Mouse (Mus musculus) brown adipose tissue, adult 24 weeks (tissue): ENCODE results near the gene Slc39a2. TPM values are rescaled to one million over a fixed set of nuclear protein-coding genes. Genes with fewer than 3 reads are reported as not detected.
A peak's percentile ranks its signal among the peaks of the same experiment; 100 is the strongest.

Source experiments
- H3K27ac ChIP-seq: fragments of 200-500 bp; replicated peaks from 2 replicates; pipeline ENCODE4 v1.5.1; 2012; ENCODE audit warnings: low read depth, mild to moderate bottlenecking, low read length
- H3K4me1 ChIP-seq: fragments of 200-500 bp; 2 replicates; pipeline ENCODE4 v1.6.1; 2012; ENCODE audit warnings: low read length, mixed read lengths; ENCODE audit not compliant: control insufficient read depth, insufficient read depth, insufficient read length
- H3K4me3 ChIP-seq: fragments of 200-500 bp; 2 replicates; pipeline ENCODE4 v1.5.1; 2012; ENCODE audit warnings: low read depth, mild to moderate bottlenecking, low read length, moderate library complexity; ENCODE audit not compliant: insufficient read depth
- polyA plus RNA-seq: library from polyadenylated mRNA; stranded (reverse); fragments of >200 nt; gene quantifications from 2 replicates; pipeline ENCODE4 v1.2.4, GENCODE M21; 2012; ENCODE audit not compliant: missing spikeins, insufficient read depth, insufficient read length

Gene Slc39a2
- polyA plus RNA-seq, 1 experiment, result not detected

DNA sequence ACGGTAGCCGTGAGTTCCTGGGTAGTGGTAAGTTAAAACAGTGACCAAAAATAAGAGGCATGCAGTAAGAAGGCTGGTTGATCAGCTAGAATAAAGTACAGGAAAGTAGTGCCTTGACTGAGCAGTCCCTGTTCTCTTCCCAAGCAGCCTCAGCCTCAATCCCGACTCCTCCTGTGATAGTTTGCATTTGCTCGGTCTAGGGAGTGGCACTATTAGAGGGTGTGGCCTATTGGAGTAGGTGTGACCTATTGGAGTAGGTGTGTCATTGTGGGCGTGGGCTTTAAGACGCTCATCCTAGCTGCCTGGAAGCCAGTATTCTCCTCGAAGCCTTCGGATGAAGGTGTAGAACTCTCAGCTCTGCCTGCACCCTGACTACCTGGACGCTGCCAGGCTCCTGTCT lies 46.3 kb downstream of the Slc39a2 start:
- no peak overlapping the region for H3K27ac ChIP-seq

DNA sequence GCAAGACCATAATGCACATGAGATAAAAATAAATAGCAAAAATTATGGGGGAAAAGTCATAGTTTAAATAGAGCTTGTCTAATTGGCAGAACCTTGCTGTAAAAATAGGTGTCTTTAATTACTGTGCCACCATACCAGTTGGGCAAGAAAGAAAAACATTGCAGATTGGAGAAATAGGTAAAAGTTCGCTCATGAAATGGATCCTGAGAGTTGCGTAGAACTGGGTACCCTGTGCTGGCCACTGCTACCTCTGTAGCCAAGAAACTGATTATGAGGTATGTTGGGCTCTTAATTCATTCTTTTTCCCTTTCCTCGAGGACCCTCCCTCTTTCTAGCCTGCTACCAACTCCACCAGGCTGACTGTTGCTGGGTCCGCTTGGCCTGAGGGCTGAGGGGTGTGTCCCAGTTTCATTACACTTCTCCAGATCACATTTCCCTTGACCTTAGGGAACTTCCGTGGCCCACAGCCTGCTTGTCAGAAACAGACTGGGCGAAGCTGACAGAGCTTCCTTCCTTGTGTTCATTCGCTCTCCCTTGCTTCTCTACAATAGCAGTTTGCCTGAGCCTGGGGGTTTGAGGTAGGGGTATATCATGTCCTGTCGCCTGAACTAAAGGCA lies 48.4 kb downstream of the Slc39a2 start:
- H3K27ac ChIP-seq, result peak overlapping the region; percentile 99
- peak overlapping the region; percentile 31 for H3K4me3 ChIP-seq
- peaks cover 6% of the 10 kb centered on the region for H3K4me1 ChIP-seq

More for the DNA sequence above, 46.3 kb downstream of the Slc39a2 start:
- H3K4me1 ChIP-seq, result peaks cover 6% of the 10 kb centered on the region
- no peak overlapping the region for H3K4me3 ChIP-seq

DNA sequence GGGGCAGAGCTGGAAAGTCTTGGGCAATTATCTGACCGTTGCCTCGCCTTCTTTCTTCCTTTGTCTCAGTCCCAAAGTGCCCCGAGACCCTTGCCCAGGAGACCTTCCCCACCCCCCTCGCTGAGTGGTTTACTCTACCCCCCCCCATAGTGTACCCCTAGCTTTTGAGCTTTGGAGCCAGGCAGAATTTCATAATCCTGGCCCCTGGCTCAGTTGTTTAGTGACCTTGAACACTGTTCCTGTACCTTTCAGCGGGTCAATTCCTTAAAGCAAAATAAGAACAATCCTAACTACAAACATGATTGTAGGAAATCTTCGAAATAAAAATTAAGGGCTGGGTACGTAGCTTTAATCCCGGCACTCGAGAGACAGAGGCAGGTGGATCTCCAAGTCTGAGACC lies 48.9 kb downstream of the Slc39a2 start:
- H3K4me3 ChIP-seq, result peak overlapping the region; percentile 35
- H3K4me1 ChIP-seq, result peaks cover 6% of the 10 kb centered on the region
- H3K27ac ChIP-seq, result peak overlapping the region; percentile 99

DNA sequence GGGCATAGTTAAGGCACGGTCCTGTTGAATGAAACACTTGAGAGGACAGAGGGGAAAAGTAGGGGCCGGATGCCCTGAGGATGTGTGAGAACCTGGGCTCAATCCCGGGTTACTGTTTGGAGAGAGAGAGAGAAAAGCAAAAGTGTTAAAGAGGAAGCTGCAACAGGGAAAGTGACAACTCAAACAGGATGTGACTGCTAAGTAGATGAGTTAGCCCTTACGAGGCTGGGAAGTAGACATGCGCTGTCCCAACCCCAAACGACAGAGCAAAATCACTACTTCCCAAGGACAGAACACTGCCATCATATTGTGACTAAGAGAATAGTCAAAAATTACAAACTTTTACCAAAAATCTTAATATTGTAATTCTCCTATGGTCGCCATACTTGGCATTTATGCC lies 49.5 kb downstream of the Slc39a2 start:
- H3K4me1 ChIP-seq, result peaks cover 6% of the 10 kb centered on the region
- H3K27ac ChIP-seq, result peak overlapping the region; percentile 96
- peak overlapping the region; percentile 35 for H3K4me3 ChIP-seq

DNA sequence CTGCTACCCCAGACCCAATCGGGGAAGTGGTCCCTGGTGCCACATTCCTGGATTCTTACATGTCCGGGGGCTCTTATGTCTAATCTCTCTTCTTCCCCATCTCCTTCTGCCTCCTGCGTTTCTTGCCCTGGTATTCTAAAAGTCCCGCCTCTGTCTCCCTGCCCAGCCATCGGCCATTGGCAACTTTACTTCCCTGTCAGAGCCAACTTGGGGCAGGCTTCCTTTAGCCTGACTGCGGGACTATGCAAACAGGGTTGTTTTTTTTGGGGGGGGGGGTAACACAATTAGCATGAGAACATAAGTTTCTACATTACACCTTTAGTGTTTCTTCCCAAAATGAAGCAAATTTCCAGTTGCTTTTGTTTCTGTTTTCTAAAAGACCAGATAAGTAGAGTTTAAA lies 50.6 kb downstream of the Slc39a2 start:
- Histone ChIP-seq H3K27ac (no peak overlapping the region), H3K4me1 (peaks cover 6% of the 10 kb centered on the region), H3K4me3 (no peak overlapping the region)

Other genes with a start within 250 kb of the Slc39a2 start
- gene Gm17079, start 197.4 kb upstream of the Slc39a2 start, polyA plus RNA-seq, result not detected in 2 replicates
- not detected in 2 replicates for gene Gm5800, start 175.7 kb upstream of the Slc39a2 start, polyA plus RNA-seq
- gene Ang4, start 119.3 kb upstream of the Slc39a2 start, polyA plus RNA-seq, result not detected in 2 replicates
- not detected in 2 replicates for gene AY358078, start 92.8 kb upstream of the Slc39a2 start, polyA plus RNA-seq
- not detected in 2 replicates for gene Ear6, start 39.2 kb upstream of the Slc39a2 start, polyA plus RNA-seq
- gene Mettl17, start 8.0 kb upstream of the Slc39a2 start, polyA plus RNA-seq, result 8.3 and 21.2 TPM in 2 replicates
- gene Ndrg2, start 21.3 kb downstream of the Slc39a2 start, polyA plus RNA-seq, result 243 and 259 TPM in 2 replicates
- gene Tppp2, start 25.5 kb downstream of the Slc39a2 start, polyA plus RNA-seq, result not detected in 2 replicates
- gene Rnase13, start 29.9 kb downstream of the Slc39a2 start, polyA plus RNA-seq, result not detected in 2 replicates
- 29.4 and 30.1 TPM in 2 replicates for gene Arhgef40, start 91.8 kb downstream of the Slc39a2 start, polyA plus RNA-seq
- 3.0 and 7.6 TPM in 2 replicates for gene Tmem253, start 122.8 kb downstream of the Slc39a2 start, polyA plus RNA-seq
- gene Zfp219, start 127.8 kb downstream of the Slc39a2 start, polyA plus RNA-seq, result 21.9 and 27.3 TPM in 2 replicates
- gene Olfr221, start 149.6 kb downstream of the Slc39a2 start, polyA plus RNA-seq, result not detected in 2 replicates
- 127 and 150 TPM in 2 replicates for gene Hnrnpc, start 211.1 kb downstream of the Slc39a2 start, polyA plus RNA-seq
- 0.95 and 1.1 TPM in 2 replicates for gene Rpgrip1, start 217.8 kb downstream of the Slc39a2 start, polyA plus RNA-seq